Mouse (Mus musculus): ENCODE measurements around the gene Acap2.

GRCm38 (mm10) chr16:31190426-31190825 is 10.6 kb downstream of the Acap2 start:
- TF ChIP-seq CTCF (IDR thresholded peaks at IDR 0.05; ENCODE audit: extremely low read depth, insufficient read depth, insufficient read length, insufficient replicate concordance) (no peak), POLR2A (IDR thresholded peaks at IDR 0.05; ENCODE audit: low read depth, low read length) (no peak)
